Mouse (Mus musculus) myocyte (in vitro differentiated cells): ENCODE data around the gene Kdm6a.

Experiments
- MYOG ChIP-seq, 3 experiments: IDR thresholded peaks; one replicate each; pipeline ENCODE4 v1.6.1; 2011; ENCODE audit warnings: control low read depth in 2 of 3, low read depth in 2 of 3, mild to moderate bottlenecking in 2 of 3; ENCODE audit not compliant: insufficient read length in 2 of 3, control insufficient read depth in 1 of 3, insufficient read depth in 1 of 3
- POLR2A ChIP-seq: IDR thresholded peaks from one replicate; pipeline ENCODE4 v1.6.1; 2011; ENCODE audit warnings: low read depth, mild to moderate bottlenecking, control low read depth, moderate library complexity; ENCODE audit not compliant: insufficient read length

DNA sequence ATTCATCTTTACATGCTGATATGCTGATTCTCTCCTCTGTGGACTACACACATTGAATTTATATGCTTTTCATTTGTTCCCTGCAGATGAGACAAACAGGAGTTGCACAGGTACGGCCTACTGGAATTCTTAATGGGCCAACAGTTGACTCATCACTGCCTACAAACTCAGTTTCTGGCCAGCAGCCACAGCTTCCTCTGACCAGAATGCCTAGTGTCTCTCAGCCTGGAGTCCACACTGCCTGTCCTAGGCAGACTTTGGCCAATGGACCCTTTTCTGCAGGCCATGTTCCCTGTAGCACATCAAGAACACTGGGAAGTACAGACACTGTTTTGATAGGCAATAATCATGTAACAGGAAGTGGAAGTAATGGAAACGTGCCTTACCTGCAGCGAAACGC, 88.2 kb downstream of the Kdm6a start:
- TF ChIP-seq MYOG (IDR thresholded peaks at IDR 0.05; ENCODE audit: control insufficient read depth in 1 of 3, insufficient read depth in 1 of 3, insufficient read length in 2 of 3, low read depth in 2 of 3): no peak
- TF ChIP-seq POLR2A: no peak
